Comparison of ENCODE assay signal across 47 mouse cellular contexts in genomic region chrX:42522868-42523267, GRCm38 (mm10). TPM values are rescaled to one million over a fixed set of nuclear protein-coding genes. Genes with fewer than 3 reads are reported as not detected.
"Had no signal": no experiment of that assay in that cellular context is flagged by ENCODE, and none has a peak within 500 bp of the region (broad histone marks: within the 10 kb centered on the region; RNA-seq: fewer than 3 reads in every experiment).

No protein-coding gene starts in this region.

- H3K4me3 ChIP-seq: limb, embryonic 10.5 days; limb, embryonic 12.5 days; limb, embryonic 13.5 days; limb, embryonic 15.5 days; liver, embryonic 12.5 days; liver, embryonic 13.5 days; liver, embryonic 15.5 days; lung, embryonic 15.5 days; megakaryocyte, embryonic 14.5 days; midbrain, embryonic 10.5 days; midbrain, embryonic 12.5 days; midbrain, embryonic 13.5 days; midbrain, embryonic 15.5 days; myocyte; neural tube, embryonic 12.5 days had no signal

- ATAC-seq: liver, embryonic 12.5 days; liver, postnatal 0 days; lung, postnatal 0 days; midbrain, embryonic 13.5 days; midbrain, embryonic 15.5 days; midbrain, embryonic 16.5 days had no signal

- H3K4me2 ChIP-seq: limb, embryonic 12.5 days; limb, embryonic 13.5 days; limb, embryonic 15.5 days; liver, embryonic 11.5 days; liver, embryonic 12.5 days; liver, embryonic 13.5 days; liver, embryonic 15.5 days; lung, embryonic 14.5 days; lung, embryonic 15.5 days; midbrain, embryonic 11.5 days; midbrain, embryonic 12.5 days; midbrain, embryonic 13.5 days; midbrain, embryonic 15.5 days; neural tube, embryonic 12.5 days had no signal

- H3K36me3 ChIP-seq: limb, embryonic 10.5 days; limb, embryonic 12.5 days; limb, embryonic 13.5 days; limb, embryonic 15.5 days; liver, embryonic 12.5 days; liver, embryonic 13.5 days; liver, embryonic 15.5 days; lung, embryonic 15.5 days; midbrain, embryonic 10.5 days; midbrain, embryonic 12.5 days; midbrain, embryonic 13.5 days; midbrain, embryonic 15.5 days; neural tube, embryonic 12.5 days had no signal

- H3K27ac ChIP-seq: limb, embryonic 10.5 days; limb, embryonic 12.5 days; limb, embryonic 13.5 days; limb, embryonic 15.5 days; liver, embryonic 12.5 days; liver, embryonic 13.5 days; liver, embryonic 14.5 days; liver, embryonic 15.5 days; lung, embryonic 15.5 days; macrophage; midbrain, embryonic 10.5 days; midbrain, embryonic 12.5 days; midbrain, embryonic 13.5 days; midbrain, embryonic 15.5 days; neural tube, embryonic 12.5 days had no signal

- H3K27me3 ChIP-seq: limb, embryonic 12.5 days; limb, embryonic 13.5 days; limb, embryonic 15.5 days; liver, embryonic 12.5 days; liver, embryonic 13.5 days; liver, embryonic 15.5 days; lung, embryonic 15.5 days; midbrain, embryonic 12.5 days; midbrain, embryonic 13.5 days; midbrain, embryonic 15.5 days; neural tube, embryonic 12.5 days had no signal

- H3K9ac ChIP-seq: limb, embryonic 12.5 days; limb, embryonic 13.5 days; limb, embryonic 15.5 days; liver, embryonic 12.5 days; liver, embryonic 13.5 days; liver, embryonic 14.5 days; liver, embryonic 15.5 days; liver, postnatal 0 days; lung, embryonic 14.5 days; lung, embryonic 15.5 days; midbrain, embryonic 12.5 days; midbrain, embryonic 13.5 days; midbrain, embryonic 15.5 days; neural tube, embryonic 12.5 days had no signal

- H3K9me3 ChIP-seq: limb, embryonic 10.5 days; limb, embryonic 12.5 days; limb, embryonic 13.5 days; limb, embryonic 15.5 days; liver, embryonic 12.5 days; liver, embryonic 13.5 days; liver, embryonic 15.5 days; lung, embryonic 15.5 days; megakaryocyte, embryonic 14.5 days; midbrain, embryonic 10.5 days; midbrain, embryonic 12.5 days; midbrain, embryonic 13.5 days; midbrain, embryonic 15.5 days; neural tube, embryonic 12.5 days had no signal

- DNase-seq: left cerebral cortex, postnatal 4 days; liver; liver, embryonic 13.5 days; liver, postnatal 0 days; lung, adult 18-20 months; lung, adult 2 months; lung, embryonic 14.5 days; lung, postnatal 10 days; lung, postnatal 14 days; lung, postnatal 36 days; lung, postnatal 4 days; midbrain, embryonic 14.5 days had no signal

- H3K4me1 ChIP-seq: limb, embryonic 10.5 days; limb, embryonic 12.5 days; limb, embryonic 13.5 days; limb, embryonic 15.5 days; liver, embryonic 12.5 days; liver, embryonic 13.5 days; liver, embryonic 15.5 days; lung, embryonic 15.5 days; megakaryocyte, embryonic 14.5 days; midbrain, embryonic 10.5 days; midbrain, embryonic 12.5 days; midbrain, embryonic 13.5 days; midbrain, embryonic 15.5 days; neural tube, embryonic 12.5 days had no signal

RNA-seq across cellular contexts. Expression of gene Sh2d1a, which starts 20.6 kb away (rescaled TPM):
- total RNA-seq: left cerebral cortex, postnatal 10 days; left cerebral cortex, postnatal 14 days; left cerebral cortex, postnatal 25 days; left cerebral cortex, postnatal 36 days; left cerebral cortex, postnatal 4 days; megakaryocyte progenitor cell, adult 5-6 weeks; midbrain, postnatal 0 days had no signal
- polyA plus RNA-seq: limb, embryonic 11.5 days; liver, embryonic 11.5 days; liver, embryonic 12.5 days; liver, embryonic 13.5 days; liver, embryonic 14.5 days; liver, embryonic 15.5 days; liver, embryonic 16.5 days; liver, postnatal 0 days; lung, embryonic 14.5 days; lung, postnatal 0 days; macrophage; myocyte had no signal

RNA-seq across cellular contexts. Expression of gene Tex13c2, which starts 33.4 kb away (rescaled TPM):
- total RNA-seq: left cerebral cortex, postnatal 10 days; left cerebral cortex, postnatal 14 days; left cerebral cortex, postnatal 25 days; left cerebral cortex, postnatal 36 days; left cerebral cortex, postnatal 4 days; liver, adult 2 months; megakaryocyte progenitor cell, adult 5-6 weeks; megakaryocyte, adult 5-6 weeks; megakaryocyte-erythroid progenitor cell, adult 5-6 weeks; midbrain, postnatal 0 days; monocyte, adult 5-6 weeks had no signal
- polyA plus RNA-seq: limb, embryonic 10.5 days; limb, embryonic 11.5 days; limb, embryonic 12.5 days; limb, embryonic 13.5 days; limb, embryonic 14.5 days; limb, embryonic 15.5 days; liver, adult 2 months; liver, embryonic 11.5 days; liver, embryonic 12.5 days; liver, embryonic 13.5 days; liver, embryonic 14.5 days; liver, embryonic 15.5 days; liver, embryonic 16.5 days; liver, postnatal 0 days; lung, adult 2 months; lung, embryonic 14.5 days; lung, embryonic 15.5 days; lung, embryonic 16.5 days; lung, postnatal 0 days; macrophage; midbrain, embryonic 10.5 days; midbrain, embryonic 11.5 days; midbrain, embryonic 12.5 days; midbrain, embryonic 13.5 days; midbrain, embryonic 15.5 days; myocyte; neural tube, embryonic 11.5 days; neural tube, embryonic 12.5 days had no signal
